Mouse (Mus musculus) heart, embryonic 14.5 days (tissue): ENCODE data around the gene Ppef2. TPM values are rescaled to one million over a fixed set of nuclear protein-coding genes. Genes with fewer than 3 reads are reported as not detected.
A peak's percentile ranks its signal among the peaks of the same experiment; 100 is the strongest.

Source experiments
- ATAC-seq: fragments of 200-750 bp; cut with Nextera tagmentation; 2 replicates; pipeline ENCODE4 v1.8.0; 2017; ENCODE audit warnings: low read depth, moderate TSS enrichment; ENCODE audit not compliant: insufficient number of reproducible peaks, insufficient read depth, low FRiP score
- H3K27ac ChIP-seq, 2 experiments: fragments of 200-500 bp in 1 of 2; fragments of 300-500 bp in 1 of 2; sonication (generic) in 1 of 2; replicated peaks in 1 of 2; 2 replicates each; pipeline ENCODE4 v1.5.1; 2012 to 2014; ENCODE audit warnings: low read depth in 2 of 2, low read length in 2 of 2, control low read depth in 1 of 2, mild to moderate bottlenecking in 1 of 2, mixed read lengths in 1 of 2; ENCODE audit not compliant: control insufficient read depth in 1 of 2, insufficient read depth in 1 of 2
- H3K27me3 ChIP-seq: fragments of 300-500 bp; sonication (generic); 2 replicates; pipeline ENCODE4 v1.6.1; 2014; ENCODE audit warnings: mild to moderate bottlenecking, low read length, control low read depth; ENCODE audit not compliant: control insufficient read depth, insufficient read depth
- H3K36me3 ChIP-seq: fragments of 300-500 bp; sonication (generic); 2 replicates; pipeline ENCODE4 v1.6.1; 2014; ENCODE audit warnings: mild to moderate bottlenecking, control low read depth, low read length, mixed read lengths; ENCODE audit not compliant: control insufficient read depth, insufficient read depth
- H3K4me1 ChIP-seq, 2 experiments: fragments of 200-500 bp in 1 of 2; fragments of 300-500 bp in 1 of 2; sonication (generic) in 1 of 2; 2 replicates each; pipeline ENCODE4 v1.6.1; 2012 to 2014; ENCODE audit warnings: low read length in 2 of 2, control low read depth in 1 of 2, mixed read lengths in 1 of 2; ENCODE audit not compliant: control insufficient read depth in 2 of 2, insufficient read depth in 2 of 2
- H3K4me2 ChIP-seq: fragments of 300-500 bp; sonication (generic); 2 replicates; pipeline ENCODE4 v1.6.1; 2014; ENCODE audit warnings: mild to moderate bottlenecking, low read length
- H3K4me3 ChIP-seq, 2 experiments: fragments of 200-500 bp in 1 of 2; fragments of 300-500 bp in 1 of 2; sonication (generic) in 1 of 2; 2 replicates each; pipeline ENCODE4 v1.5.1; 2012 to 2014; ENCODE audit warnings: low read length in 2 of 2, mild to moderate bottlenecking in 2 of 2, control low read depth in 1 of 2, low read depth in 1 of 2, moderate library complexity in 1 of 2; ENCODE audit not compliant: control insufficient read depth in 1 of 2, insufficient read depth in 1 of 2
- H3K9ac ChIP-seq: fragments of 300-500 bp; sonication (generic); 2 replicates; pipeline ENCODE4 v1.6.1; 2014; ENCODE audit warnings: mild to moderate bottlenecking, low read length
- H3K9me3 ChIP-seq: fragments of 300-500 bp; sonication (generic); 2 replicates; pipeline ENCODE4 v1.6.1; 2016; ENCODE audit warnings: low read length, control low read depth; ENCODE audit not compliant: control insufficient read depth
- WGBS: fragments of 180-500 bp; shearing (Covaris S2); extraction: QIAGEN DNeasy Blood & Tissue Kit; methylation state at CpG from one replicate; pipeline ENCODE4 v1.1.7; 2014; 5-methylcytosine and 5-hydroxymethylcytosine counted together
- polyA plus RNA-seq: library from polyadenylated mRNA; unstranded; fragments of >200 nt; fragmentation: Nextera tagmentation; extraction: Ambion mirVana; gene quantifications from 2 replicates; pipeline ENCODE4 v1.2.1, GENCODE M21; 2014

Gene Ppef2
- polyA plus RNA-seq, 1 experiment from 2014 or later, result not detected

DNA sequence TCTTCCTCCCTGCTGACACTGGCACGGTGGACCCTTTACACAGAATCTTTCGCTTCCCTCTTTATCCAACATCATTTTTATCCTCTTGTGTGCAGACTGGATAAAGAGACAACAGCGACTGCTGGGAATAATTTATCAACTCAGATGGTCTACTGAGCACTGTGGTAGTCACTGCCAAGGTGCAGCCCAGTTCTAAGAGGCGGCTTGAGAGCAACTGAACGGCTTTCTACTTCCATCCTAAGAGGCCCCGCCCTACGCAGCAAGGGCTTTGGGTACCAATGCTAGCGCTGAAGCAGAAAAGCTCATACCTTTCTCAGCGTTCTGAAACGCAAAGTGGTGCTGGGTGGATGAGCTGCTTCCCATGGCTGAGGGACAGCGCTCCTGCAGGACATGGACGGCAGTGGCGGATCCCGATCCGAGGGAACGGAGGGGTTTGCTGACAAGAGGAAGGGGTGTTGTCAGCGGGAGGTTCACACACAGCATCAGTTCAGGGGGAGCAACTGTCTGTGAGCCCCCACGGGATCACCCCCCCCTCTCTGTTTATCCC is 3.2 kb downstream of the Ppef2 start:
- Histone ChIP-seq H3K27me3 (no peaks in the 10 kb centered on the region), H3K4me1 (no peaks in the 10 kb centered on the region; a peak in 1 of 4 replicates), H3K4me2 (0 out of 2 replicates have a peak overlapping the region, but pooled peaks have one; percentile 14), H3K9ac (no peak overlapping the region), H3K4me3 (no peak overlapping the region), H3K27ac (no peak overlapping the region), H3K36me3 (no peaks in the 10 kb centered on the region), H3K9me3 (no peaks in the 10 kb centered on the region)
- 17% methylated on average over 18 of the region's 18 CpGs for WGBS
- ATAC-seq, result no peak

DNA sequence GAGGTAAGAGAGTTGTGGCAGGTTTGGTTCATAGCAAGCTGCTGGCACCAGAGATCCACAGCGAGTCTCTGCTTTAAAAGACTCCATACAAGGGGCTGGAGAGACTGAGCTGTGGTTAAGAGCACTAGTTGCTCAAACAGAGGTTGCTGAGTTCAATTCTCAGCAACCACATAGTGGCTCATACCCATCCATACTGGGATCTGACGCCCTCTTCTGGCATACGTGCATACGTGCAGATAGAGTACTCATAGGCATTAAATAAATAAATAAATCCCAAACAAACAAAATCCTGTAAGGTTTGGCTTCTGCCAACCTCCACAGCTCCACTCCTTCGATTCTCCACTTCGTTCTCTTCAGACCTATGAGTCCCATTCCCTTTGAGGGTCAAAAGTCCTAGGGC is 4.0 kb downstream of the Ppef2 start:
- Histone ChIP-seq H3K4me2 (no peak overlapping the region), H3K27ac (no peak overlapping the region), H3K4me1 (no peaks in the 10 kb centered on the region; a peak in 1 of 4 replicates), H3K27me3 (no peaks in the 10 kb centered on the region), H3K36me3 (no peaks in the 10 kb centered on the region), H3K9ac (no peak overlapping the region), H3K4me3 (no peak overlapping the region), H3K9me3 (no peaks in the 10 kb centered on the region)
- ATAC-seq, result no peak
- 86% methylated on average over 6 of the region's 6 CpGs for WGBS

DNA sequence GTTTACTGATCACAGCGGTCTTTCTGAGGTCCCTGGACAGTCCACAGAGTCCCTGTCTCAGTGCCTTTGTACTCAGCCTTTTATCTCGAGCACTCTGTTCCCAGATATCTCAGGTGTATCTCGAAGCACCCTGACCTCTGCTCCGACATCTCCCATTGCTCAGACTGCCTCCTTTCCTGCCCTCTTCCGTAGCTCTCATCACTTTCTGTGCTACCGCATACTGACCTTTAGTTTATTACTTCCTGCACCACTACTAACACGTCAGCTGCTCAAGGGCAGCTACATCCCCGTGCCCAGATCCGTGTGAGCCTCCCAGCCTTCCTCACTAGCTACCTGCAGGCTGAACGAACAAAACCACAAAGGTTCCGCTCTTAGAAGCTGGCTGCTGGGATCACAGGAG is 7.5 kb downstream of the Ppef2 start:
- H3K9ac ChIP-seq, result no peak overlapping the region
- H3K4me3 ChIP-seq, result no peak overlapping the region
- no peaks in the 10 kb centered on the region; a peak in 1 of 4 replicates for H3K4me1 ChIP-seq
- no peaks in the 10 kb centered on the region for H3K27me3 ChIP-seq
- no peaks in the 10 kb centered on the region for H3K36me3 ChIP-seq
- H3K27ac ChIP-seq, result no peak overlapping the region
- no peak for ATAC-seq
- no peak overlapping the region for H3K4me2 ChIP-seq
- whole genome bisulfite sequencing, result 76% methylated on average over 11 of the region's 11 CpGs
- no peaks in the 10 kb centered on the region for H3K9me3 ChIP-seq

- Histone ChIP-seq H3K4me1 (no peaks in the 10 kb centered on the region), H3K36me3 (no peaks in the 10 kb centered on the region), H3K27me3 (no peaks in the 10 kb centered on the region), H3K9ac (no peak overlapping the region), H3K9me3 (no peaks in the 10 kb centered on the region), H3K4me2 (no peak overlapping the region), H3K4me3 (no peak overlapping the region), H3K27ac (no peak overlapping the region)
- no peak for ATAC-seq
- 79% methylated on average over 9 of the region's 9 CpGs for WGBS
Observed at GRCm38 (mm10) chr5:92245483-92245882, 10.6 kb downstream of the Ppef2 start.

GRCm38 (mm10) chr5:92244900-92245299 is 11.2 kb downstream of the Ppef2 start:
- 90% methylated on average over 2 of the region's 2 CpGs for WGBS
- H3K4me1 ChIP-seq, result peaks cover 0 to under 1% of the 10 kb centered on the region in 2 experiments; a peak in 1 of 4 replicates
- no peak overlapping the region for H3K4me3 ChIP-seq
- no peaks in the 10 kb centered on the region for H3K27me3 ChIP-seq
- no peak overlapping the region for H3K4me2 ChIP-seq
- no peaks in the 10 kb centered on the region for H3K9me3 ChIP-seq
- ATAC-seq, result no peak
- H3K36me3 ChIP-seq, result no peaks in the 10 kb centered on the region
- no peak overlapping the region for H3K9ac ChIP-seq
- H3K27ac ChIP-seq, result no peak overlapping the region

GRCm38 (mm10) chr5:92240769-92241168 is 15.3 kb downstream of the Ppef2 start:
- no peak overlapping the region for H3K4me3 ChIP-seq
- H3K4me1 ChIP-seq, result peaks cover 0 to 2% of the 10 kb centered on the region in 2 experiments; a peak in 1 of 4 replicates
- WGBS, result 90% methylated on average over 12 of the region's 12 CpGs
- no peaks in the 10 kb centered on the region for H3K9me3 ChIP-seq
- H3K9ac ChIP-seq, result no peak overlapping the region
- no peaks in the 10 kb centered on the region for H3K36me3 ChIP-seq
- no peak for ATAC-seq
- H3K27ac ChIP-seq, result no peak overlapping the region
- no peak overlapping the region for H3K4me2 ChIP-seq
- no peaks in the 10 kb centered on the region for H3K27me3 ChIP-seq

GRCm38 (mm10) chr5:92239333-92240232 is 16.5 kb downstream of the Ppef2 start:
- H3K27me3 ChIP-seq, result no peaks in the 10 kb centered on the region
- peak overlapping the region; percentile 41; the same call in 1 of the 2 replicates for H3K9ac ChIP-seq
- no peaks in the 10 kb centered on the region for H3K9me3 ChIP-seq
- no peak for ATAC-seq
- no peak overlapping the region for H3K27ac ChIP-seq
- H3K4me1 ChIP-seq, result peaks cover 0 to 4% of the 10 kb centered on the region in 2 experiments; a peak in 1 of 4 replicates
- 36% methylated on average over 29 of the region's 29 CpGs for WGBS
- no peaks in the 10 kb centered on the region for H3K36me3 ChIP-seq
- peak overlapping the region in 1 of 2 experiments; percentile 6; a peak in 2 of 4 replicates for H3K4me3 ChIP-seq
- peak overlapping the region; percentile 53 for H3K4me2 ChIP-seq
